Mouse (Mus musculus) left cerebral cortex, adult 8-10 months (tissue): Measurements from ENCODE around the gene Bag2. TPM values are rescaled to one million over a fixed set of nuclear protein-coding genes. Genes with fewer than 3 reads are reported as not detected.

ENCODE experiments used
- total RNA-seq, 4 experiments: library from RNA; stranded (reverse); gene quantifications; 2 replicates each; pipeline ENCODE4 v1.2.4; 2022

Gene Bag2
- total RNA-seq, 4 experiments from 2014 or later: 9.5 to 10.1 (median 9.6) TPM

Other genes starting within 250 kb of the Bag2 start
- gene Prim2, start 88.0 kb downstream of the Bag2 start, total RNA-seq: 1 to 10 TPM; 6.5 to 7.9 (median 7.4) TPM
- gene Rab23, start 37.9 kb downstream of the Bag2 start, total RNA-seq: 10 to 100 TPM; 24.1 to 30.2 (median 27.6) TPM
- gene Zfp451, start 56.8 kb upstream of the Bag2 start, total RNA-seq: 10 to 100 TPM; 48.0 to 58.7 (median 54.0) TPM
- gene Bend6, start 150.0 kb upstream of the Bag2 start, total RNA-seq: 100 to 1,000 TPM; 128 to 153 (median 139) TPM
- gene Dst, start 150.4 kb upstream of the Bag2 start, total RNA-seq: 100 to 1,000 TPM; 223 to 258 (median 235) TPM